Mouse (Mus musculus) v-Abl transformed pro-B cells (cell line): ENCODE results near the gene Gm5891.
"Not testable (repeated sequence)": the region's sequence is repeated elsewhere in the genome, so short reads cannot be mapped to it uniquely, and the experiment has no call there.

Experiments
- in situ Hi-C, 2 experiments: fragments of 400-800 bp; cut with MboI; formaldehyde crosslinking; loops; one replicate each; pipeline ENCODE4 v1.15.1; 2025; ENCODE audit not compliant: unreplicated experiment in 2 of 2

Gene Gm5891

DNA sequence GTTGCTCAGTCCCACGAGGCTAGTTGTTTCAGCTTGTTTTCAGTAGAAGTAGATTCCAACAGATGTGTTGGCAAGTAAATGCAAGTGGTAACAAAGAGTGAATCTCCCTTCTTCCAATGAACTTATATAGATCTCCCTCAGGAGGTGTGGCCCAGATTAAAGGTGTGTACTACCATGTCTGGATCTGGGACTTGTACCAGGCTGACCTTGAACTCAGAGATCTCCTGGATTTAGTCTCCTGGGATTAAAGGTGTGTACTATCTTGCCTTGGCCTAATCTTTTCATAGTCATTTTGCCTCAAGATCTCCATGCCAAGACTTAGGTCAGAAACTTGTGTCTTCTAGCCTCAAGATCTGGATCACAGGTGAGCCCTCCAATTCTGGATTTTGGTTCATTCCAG lies at the start of gene Gm5891:
TSS of gene Gm5891 (minus strand) at position 101 of the 400 bp plus-strand sequence.
- in situ Hi-C loops, result not testable (repeated sequence)
